Mouse (Mus musculus) 416B (cell line): Measurements from ENCODE around the gene Dcdc2a.
A peak's percentile ranks its signal among the peaks of the same experiment; 100 is the strongest.

Experiments
- DNase-seq: peaks from one replicate; pipeline ENCODE4 v3.0.0; 2011; ENCODE audit warnings: low read depth

Dcdc2a gene

DNA sequence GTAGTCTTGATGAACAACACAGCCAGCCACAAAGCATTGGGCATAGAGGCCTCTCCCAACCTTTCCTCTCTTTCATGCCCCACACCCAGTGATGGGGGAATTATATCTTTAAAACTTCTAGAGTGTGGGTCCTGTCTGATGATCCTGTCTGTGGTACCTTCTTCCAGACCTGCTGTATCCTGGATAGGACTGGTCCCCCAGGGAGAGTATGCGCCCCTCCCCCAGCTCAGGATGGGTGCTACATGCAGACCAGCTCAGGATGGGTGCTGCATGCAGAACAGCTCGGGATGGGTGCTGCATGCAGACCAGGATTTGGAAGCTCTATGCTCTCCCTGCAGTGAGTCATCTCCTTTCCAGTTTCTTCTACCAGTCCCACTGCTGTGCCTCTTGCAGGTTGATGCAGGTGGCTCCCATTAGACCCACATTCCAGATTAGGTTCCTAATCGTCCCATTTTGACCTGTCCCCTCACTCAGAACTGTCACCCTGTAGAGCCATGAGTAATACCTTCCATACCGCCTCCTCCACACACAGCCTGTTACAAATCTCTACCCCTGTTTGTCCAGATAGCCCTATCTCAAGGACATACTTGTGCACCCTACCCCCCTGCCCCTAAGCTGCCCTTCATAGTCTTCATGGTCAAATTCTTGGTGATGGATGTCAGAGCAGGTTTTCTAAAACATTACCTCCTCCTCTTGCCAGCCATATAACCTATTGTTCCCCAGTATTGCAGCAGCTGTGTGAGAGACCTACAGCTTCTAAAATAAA lies 122.6 kb downstream of the Dcdc2a start:
- no peak for DNase-seq

DNA sequence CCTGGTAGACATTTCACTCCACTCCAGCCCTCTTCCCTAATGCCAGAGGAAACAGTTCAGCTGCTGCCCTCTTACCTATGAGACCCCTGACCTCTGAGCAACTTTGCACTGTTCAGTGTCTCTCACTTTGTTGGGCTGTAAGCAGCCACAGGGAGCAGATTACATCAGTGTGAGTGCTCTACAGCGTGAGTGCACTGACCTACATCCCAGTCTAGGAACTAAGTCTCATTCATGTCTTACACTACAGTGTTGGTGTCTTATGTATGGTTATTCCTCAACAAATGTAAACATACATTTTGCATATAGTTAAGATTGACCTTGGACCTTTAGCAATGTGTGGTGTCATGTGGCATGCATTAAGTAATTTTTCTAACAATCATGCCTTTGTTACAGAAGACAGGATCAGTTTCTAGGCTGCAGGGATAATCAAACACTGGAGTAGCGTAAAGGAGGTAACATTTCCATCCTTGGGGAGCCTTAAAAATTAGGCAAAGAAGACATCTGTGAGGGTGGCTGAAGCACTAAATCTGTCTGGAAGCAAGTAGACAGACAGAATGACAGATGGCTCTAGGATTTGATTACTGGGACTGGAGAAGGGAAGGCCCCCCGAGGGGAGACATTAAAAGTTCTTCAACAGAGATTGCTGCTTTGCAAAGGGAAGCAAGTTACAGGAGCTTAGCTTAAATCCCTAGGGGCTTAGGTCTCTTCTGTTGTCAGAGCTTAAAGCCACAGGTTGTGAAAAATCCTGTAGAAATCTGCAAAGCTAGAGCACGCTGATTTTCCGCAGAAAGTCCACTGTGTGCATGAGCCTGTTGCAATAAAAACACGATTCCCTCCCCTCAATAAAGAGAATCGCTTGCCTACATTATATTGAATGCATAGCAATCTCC lies 130.9 kb downstream of the Dcdc2a start:
- no peak for DNase-seq

DNA sequence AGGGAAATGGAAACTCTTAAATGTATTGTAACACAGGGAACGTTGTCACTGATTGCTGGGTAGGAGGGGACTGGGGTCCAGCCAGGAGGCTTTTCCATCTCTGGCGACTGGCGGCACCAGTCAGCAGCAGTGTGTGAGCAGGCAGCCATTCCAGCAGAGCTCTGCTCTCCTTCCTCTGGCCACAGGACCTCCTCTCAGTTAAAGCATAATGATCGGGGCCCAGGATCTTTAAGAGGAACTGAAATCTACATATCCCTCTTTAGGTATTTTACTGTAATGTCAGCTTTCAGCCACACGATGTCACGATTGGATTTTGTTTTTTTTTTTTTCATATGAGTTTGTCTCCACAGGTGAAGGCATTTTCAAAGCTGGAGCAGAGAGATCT lies 131.5 kb downstream of the Dcdc2a start:
- DNase-seq: no peak

- DNase-seq: no peak
Observed at GRCm38 (mm10) chr13:25189419-25190144, 133.8 kb downstream of the Dcdc2a start.

DNA sequence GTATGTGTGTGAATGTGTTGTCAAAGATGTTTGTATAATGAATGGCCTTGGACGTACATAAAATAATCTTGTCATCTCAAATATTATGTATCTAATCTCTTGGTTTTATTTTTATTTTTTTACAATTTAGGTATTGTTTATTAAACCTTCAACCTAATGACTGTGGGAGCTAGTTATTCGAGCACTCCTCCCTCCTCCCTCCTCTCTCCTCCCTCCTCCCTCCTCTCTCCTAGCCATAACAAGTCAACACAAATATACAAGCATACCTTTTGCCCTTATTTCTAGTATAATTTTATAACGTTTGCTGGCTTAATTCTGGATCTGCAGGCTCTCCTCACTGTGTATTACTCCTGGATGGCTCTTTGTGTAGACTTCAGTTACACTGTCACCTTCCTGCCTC lies 134.4 kb downstream of the Dcdc2a start:
- DNase-seq: no peak

- no peak for DNase-seq
Observed at GRCm38 (mm10) chr13:25195706-25196105, 139.9 kb downstream of the Dcdc2a start.

DNA sequence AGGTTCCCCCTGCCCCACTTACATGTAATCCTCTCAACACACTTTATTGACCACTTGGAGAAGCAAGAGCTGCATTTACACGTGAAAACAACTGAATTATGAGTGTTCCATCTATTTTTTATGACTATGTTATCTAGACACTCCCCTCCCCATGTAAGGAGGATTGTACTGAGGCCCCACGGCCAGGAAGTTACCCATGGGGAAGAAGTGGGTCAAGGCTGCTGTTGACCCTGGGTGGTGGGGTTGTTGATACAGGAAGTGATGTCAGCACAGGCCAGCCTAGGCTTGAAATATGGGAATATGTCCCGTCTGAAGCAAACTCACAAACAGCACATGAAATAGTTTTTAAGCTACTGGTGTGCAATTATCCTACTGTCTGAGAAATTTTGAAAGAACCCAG lies 144.1 kb downstream of the Dcdc2a start:
- DNase-seq: no peak

- DNase-seq: no peak
Observed at GRCm38 (mm10) chr13:25206950-25207349, 151.1 kb downstream of the Dcdc2a start.

GRCm38 (mm10) chr13:25218394-25218793 lies 162.6 kb downstream of the Dcdc2a start:
- peak; percentile 26 for DNase-seq

- no peak for DNase-seq
Observed at GRCm38 (mm10) chr13:25220186-25220787, 164.5 kb downstream of the Dcdc2a start.

DNA sequence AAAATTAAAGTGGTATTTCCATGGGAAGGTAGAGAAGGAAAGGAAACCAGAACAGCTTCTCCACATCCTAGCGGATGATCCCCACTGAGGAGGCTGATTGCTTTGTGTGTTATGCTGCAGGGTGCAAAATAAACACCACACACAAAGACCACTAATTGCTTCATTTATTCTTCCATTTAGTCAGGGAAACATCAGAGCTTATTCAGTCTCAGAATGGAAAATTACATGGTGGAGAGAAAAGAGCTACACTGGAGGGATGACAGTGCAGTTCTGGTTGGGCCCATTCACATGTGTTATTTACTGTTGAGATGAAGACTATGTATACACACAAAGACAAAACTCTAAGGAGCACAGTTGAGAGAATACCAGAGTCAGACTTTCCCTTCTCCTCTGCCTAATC lies 196.1 kb downstream of the Dcdc2a start:
- no peak for DNase-seq

DNA sequence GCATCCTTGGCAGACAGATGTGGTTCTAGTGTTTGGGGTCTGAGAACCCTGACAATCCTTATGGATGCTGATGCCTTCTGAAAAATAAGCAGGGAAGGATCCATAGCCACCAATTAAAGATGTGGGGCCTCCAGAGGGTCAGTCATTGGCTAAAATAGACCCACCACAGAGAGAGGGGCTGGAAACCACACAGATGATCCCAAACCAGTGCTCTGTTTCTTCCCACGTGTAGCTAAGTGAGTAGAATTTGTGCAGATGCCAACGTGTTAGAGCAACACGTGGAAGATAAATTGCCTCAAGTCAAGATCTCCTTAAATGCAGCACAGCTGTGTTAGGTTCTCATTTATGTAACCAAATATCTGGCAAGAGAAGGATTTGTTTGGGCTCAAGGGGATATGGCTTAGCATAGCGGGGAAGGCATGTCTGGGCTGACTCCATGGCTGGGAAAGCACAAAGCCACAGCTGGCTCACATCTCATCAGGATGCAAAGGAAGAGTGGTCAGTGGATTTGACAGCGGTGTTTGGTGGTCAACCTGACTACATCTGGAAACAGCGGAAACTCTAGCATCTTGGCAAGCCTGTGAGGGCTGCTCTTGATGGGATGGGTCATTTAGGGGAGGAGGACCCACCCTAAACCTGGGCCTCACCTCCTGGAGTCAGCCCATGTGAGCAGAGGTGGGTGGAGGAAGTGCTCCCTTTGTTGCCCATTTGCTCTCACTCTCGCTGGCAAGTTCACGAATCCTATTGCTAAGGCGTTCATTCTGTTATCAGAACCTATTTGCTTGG lies 198.9 kb downstream of the Dcdc2a start:
- no peak for DNase-seq

DNA sequence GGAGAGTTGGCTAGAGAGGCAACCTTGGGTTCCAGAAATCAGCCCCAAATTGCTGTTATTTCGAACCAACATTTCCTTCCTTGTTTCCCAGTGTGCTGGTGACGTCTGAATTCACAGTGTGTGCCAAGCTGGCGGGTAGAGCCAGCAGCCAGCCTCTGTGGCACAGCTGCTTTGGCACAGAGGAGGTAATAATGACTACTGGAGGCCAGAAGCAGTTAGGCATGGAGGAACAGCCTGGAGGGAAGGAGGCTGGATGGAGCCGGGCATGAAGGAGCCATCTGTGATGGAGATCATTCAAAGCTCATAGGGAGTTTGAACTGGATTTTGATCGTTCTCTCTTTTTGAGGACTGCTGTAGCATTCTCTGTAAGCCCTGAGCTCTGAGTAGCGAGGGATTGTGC lies 201.8 kb downstream of the Dcdc2a start:
- DNase-seq: no peak
